Mouse (Mus musculus) liver, adult 2 months (tissue): ENCODE results near the gene Ttc38. TPM values are rescaled to one million over a fixed set of nuclear protein-coding genes. Genes with fewer than 3 reads are reported as not detected.

Experiments used
- DNase-seq: peaks from one replicate; pipeline ENCODE4 v3.0.0-alpha.2; 2011; ENCODE audit warnings: low read depth, low spot score; ENCODE audit errors: extremely low read depth
- H3K27ac ChIP-seq: fragments of 200-500 bp; replicated peaks from 2 replicates; pipeline ENCODE4 v1.5.1; 2012; ENCODE audit warnings: low read depth, mild to moderate bottlenecking, control low read depth, inconsistent platforms, low read length; ENCODE audit not compliant: insufficient read depth
- H3K27me3 ChIP-seq: fragments of 200-500 bp; 2 replicates; pipeline ENCODE4 v1.6.1; 2012; ENCODE audit warnings: mild to moderate bottlenecking, moderate library complexity, low read length, inconsistent platforms; ENCODE audit not compliant: control insufficient read depth, insufficient read depth
- H3K36me3 ChIP-seq: fragments of 200-500 bp; 2 replicates; pipeline ENCODE4 v1.6.1; 2012; ENCODE audit warnings: low read length, inconsistent platforms; ENCODE audit not compliant: control insufficient read depth, insufficient read depth
- H3K4me1 ChIP-seq: fragments of 200-500 bp; 2 replicates; pipeline ENCODE4 v1.6.1; 2011; ENCODE audit warnings: low read length; ENCODE audit not compliant: control insufficient read depth, insufficient read depth
- H3K4me3 ChIP-seq: fragments of 200-500 bp; 2 replicates; pipeline ENCODE4 v1.5.1; 2011; ENCODE audit warnings: low read depth, mild to moderate bottlenecking, control low read depth, low read length, moderate library complexity; ENCODE audit not compliant: insufficient read depth
- H3K79me2 ChIP-seq: fragments of 200-500 bp; 2 replicates; pipeline ENCODE4 v1.6.1; 2012; ENCODE audit warnings: inconsistent platforms, mild to moderate bottlenecking, low read length, moderate library complexity; ENCODE audit not compliant: control insufficient read depth, insufficient read depth
- H3K9ac ChIP-seq: fragments of 200-500 bp; 2 replicates; pipeline ENCODE4 v1.6.1; 2012; ENCODE audit warnings: low read depth, mild to moderate bottlenecking, control low read depth, inconsistent platforms, low read length
- CTCF ChIP-seq: fragments of 200-500 bp; IDR thresholded peaks from 2 replicates; pipeline ENCODE4 v1.5.1; 2011; ENCODE audit warnings: low read depth, low read length, control low read depth
- POLR2A ChIP-seq: fragments of 200-500 bp; IDR thresholded peaks from 2 replicates; pipeline ENCODE4 v1.6.1; 2011; ENCODE audit warnings: low read length, control low read depth; ENCODE audit not compliant: insufficient read depth; ENCODE audit errors: extremely low read depth
- WGBS: fragments of 180-500 bp; shearing (Covaris S2); methylation state at CpG from one replicate; pipeline ENCODE4 v1.1.7; 2018; 5-methylcytosine and 5-hydroxymethylcytosine counted together
- polyA plus RNA-seq: library from polyadenylated mRNA; depleted of rRNA; stranded (reverse); fragments of >200 nt; gene quantifications from 2 replicates; pipeline ENCODE4 v1.2.3, GENCODE M21; 2012
- total RNA-seq: library from RNA; depleted of rRNA; stranded (reverse); fragments of >200 nt; gene quantifications from 2 replicates; pipeline ENCODE4 v1.2.3, GENCODE M21; 2014

Ttc38 gene
- total and polyA plus RNA-seq, 2 experiments, result 19.1 to 52.4 TPM

GRCm38 (mm10) chr15:85885606-85886005 is 53.5 kb downstream of the Ttc38 start:
- Histone ChIP-seq H3K27me3 (no peaks in the 10 kb centered on the region), H3K4me1 (no peaks in the 10 kb centered on the region), H3K4me3 (no peak overlapping the region), H3K36me3 (peaks cover 23% of the 10 kb centered on the region), H3K27ac (no peak overlapping the region), H3K79me2 (no peaks in the 10 kb centered on the region), H3K9ac (no peak overlapping the region)
- no peak for DNase-seq
- no peak for TF ChIP-seq CTCF
- WGBS, result 90% methylated on average over 5 of the region's 5 CpGs

- Histone ChIP-seq H3K36me3 (peaks cover 31% of the 10 kb centered on the region), H3K9ac (no peak overlapping the region), H3K79me2 (no peaks in the 10 kb centered on the region), H3K27me3 (no peaks in the 10 kb centered on the region), H3K4me3 (no peak overlapping the region), H3K27ac (no peak overlapping the region), H3K4me1 (no peaks in the 10 kb centered on the region)
- no peak for DNase-seq
- TF ChIP-seq CTCF (no peak), POLR2A (no peak)
- 91% methylated on average over 4 of the region's 4 CpGs for WGBS
These were observed 57.1 kb downstream of the Ttc38 start for GRCm38 (mm10) chr15:85889235-85889634.

- Histone ChIP-seq H3K27ac (no peak overlapping the region), H3K27me3 (no peaks in the 10 kb centered on the region), H3K4me1 (no peaks in the 10 kb centered on the region), H3K4me3 (no peak overlapping the region), H3K79me2 (no peaks in the 10 kb centered on the region), H3K36me3 (peaks cover 18% of the 10 kb centered on the region), H3K9ac (no peak overlapping the region)
- TF ChIP-seq POLR2A, result no peak
- TF ChIP-seq CTCF, result no peak
- DNase-seq, result no peak
- 88% methylated on average over 10 of the region's 10 CpGs for WGBS
These were observed 59.9 kb downstream of the Ttc38 start for GRCm38 (mm10) chr15:85891971-85892370.

- no peak for TF ChIP-seq POLR2A
- TF ChIP-seq CTCF, result no peak
- no peak for DNase-seq
- H3K4me1 ChIP-seq, result no peaks in the 10 kb centered on the region
- H3K4me3 ChIP-seq, result no peak overlapping the region
- H3K9ac ChIP-seq, result no peak overlapping the region
- H3K79me2 ChIP-seq, result no peaks in the 10 kb centered on the region
- H3K36me3 ChIP-seq, result peaks cover 18% of the 10 kb centered on the region
- H3K27ac ChIP-seq, result no peak overlapping the region
- WGBS, result 92% methylated on average over 13 of the region's 13 CpGs
- H3K27me3 ChIP-seq, result no peaks in the 10 kb centered on the region
These were observed 60.5 kb downstream of the Ttc38 start for GRCm38 (mm10) chr15:85892498-85893118.

GRCm38 (mm10) chr15:85893871-85894270 is 61.8 kb downstream of the Ttc38 start:
- Histone ChIP-seq H3K79me2 (no peaks in the 10 kb centered on the region), H3K9ac (no peak overlapping the region), H3K27me3 (no peaks in the 10 kb centered on the region), H3K27ac (no peak overlapping the region), H3K4me3 (no peak overlapping the region), H3K4me1 (no peaks in the 10 kb centered on the region), H3K36me3 (peaks cover 14% of the 10 kb centered on the region)
- peak; percentile 27 for DNase-seq
- TF ChIP-seq CTCF (no peak), POLR2A (no peak)
- WGBS, result 61% methylated on average over 7 of the region's 7 CpGs

GRCm38 (mm10) chr15:85896284-85896683 is 64.2 kb downstream of the Ttc38 start:
- no peak overlapping the region for H3K4me3 ChIP-seq
- H3K36me3 ChIP-seq, result peaks cover 7% of the 10 kb centered on the region; the same call in 1 of the 2 replicates
- H3K9ac ChIP-seq, result no peak overlapping the region
- WGBS, result 37% methylated on average over 8 of the region's 8 CpGs
- no peaks in the 10 kb centered on the region for H3K79me2 ChIP-seq
- no peaks in the 10 kb centered on the region for H3K4me1 ChIP-seq
- H3K27ac ChIP-seq, result no peak overlapping the region
- TF ChIP-seq POLR2A (no peak), CTCF (peak; percentile 88)
- no peaks in the 10 kb centered on the region for H3K27me3 ChIP-seq
- peak; percentile 55 for DNase-seq
